Mouse (Mus musculus) T-helper 2 cell (primary cell): ENCODE measurements around the gene Inpp5k.

ENCODE experiments used
- in situ Hi-C: fragments of 300-600 bp; cut with MboI, MseI; formaldehyde crosslinking; loops from one replicate; pipeline ENCODE4 v1.15.1; 2025; ENCODE audit warnings: high pct_unique_total_duplicates

Inpp5k gene

DNA sequence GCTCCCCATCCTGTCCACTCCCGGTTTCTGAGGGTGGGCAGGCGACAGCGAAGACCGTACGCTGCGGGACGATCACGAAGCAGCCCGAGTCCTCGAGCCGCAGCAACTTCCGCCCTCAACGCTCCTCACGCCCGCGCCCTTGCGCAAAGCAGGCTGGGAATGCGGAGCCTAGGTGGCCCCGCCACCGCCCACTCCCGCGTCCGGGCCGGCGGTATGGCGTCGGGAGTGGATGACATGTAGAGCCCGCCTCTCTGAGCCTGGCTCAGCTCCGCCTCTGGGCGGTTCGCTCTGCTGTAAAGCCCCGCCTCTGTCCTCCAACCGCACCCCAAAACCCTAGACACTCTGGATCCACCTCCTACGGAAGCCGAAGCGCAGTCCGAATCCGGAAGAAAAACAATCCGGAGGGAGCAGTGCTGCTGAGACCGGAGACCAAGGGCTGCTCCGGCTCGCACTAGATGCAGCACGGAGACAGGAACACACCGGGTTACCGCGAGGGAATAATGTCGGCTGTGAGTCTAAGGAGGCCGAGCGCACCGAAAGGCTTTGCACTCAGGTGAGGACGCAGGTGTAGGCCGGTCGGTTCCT is at the start of gene Inpp5k:
Gene Inpp5k (plus strand): TSS at position 344 of the 585 bp plus-strand sequence.
- in situ Hi-C loops, result no loop called here

- in situ Hi-C loops, result no loop called here
These were observed 49.2 kb upstream of the Inpp5k start for GRCm38 (mm10) chr11:75581495-75582149.

DNA sequence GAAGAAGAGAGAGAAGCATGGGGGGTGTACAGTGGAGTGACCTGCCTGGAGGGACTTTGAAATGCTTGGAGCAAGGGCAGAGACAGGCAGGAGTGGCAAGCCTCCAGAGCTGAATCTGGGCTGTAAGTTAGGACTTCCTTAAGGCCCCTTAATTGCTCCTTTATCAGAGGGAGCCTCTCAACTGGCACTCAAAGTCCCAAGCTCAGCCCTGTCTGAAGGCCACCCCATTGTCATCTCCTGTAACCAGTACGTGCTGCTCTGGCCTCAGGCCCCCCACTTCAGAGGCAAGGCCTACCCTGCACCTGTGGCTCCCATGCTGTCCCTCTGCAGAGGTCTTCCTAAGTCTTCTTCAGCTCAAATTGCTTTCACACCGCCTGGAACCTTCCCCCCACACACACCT is 47.3 kb upstream of the Inpp5k start:
- in situ Hi-C loops, result no loop called here

DNA sequence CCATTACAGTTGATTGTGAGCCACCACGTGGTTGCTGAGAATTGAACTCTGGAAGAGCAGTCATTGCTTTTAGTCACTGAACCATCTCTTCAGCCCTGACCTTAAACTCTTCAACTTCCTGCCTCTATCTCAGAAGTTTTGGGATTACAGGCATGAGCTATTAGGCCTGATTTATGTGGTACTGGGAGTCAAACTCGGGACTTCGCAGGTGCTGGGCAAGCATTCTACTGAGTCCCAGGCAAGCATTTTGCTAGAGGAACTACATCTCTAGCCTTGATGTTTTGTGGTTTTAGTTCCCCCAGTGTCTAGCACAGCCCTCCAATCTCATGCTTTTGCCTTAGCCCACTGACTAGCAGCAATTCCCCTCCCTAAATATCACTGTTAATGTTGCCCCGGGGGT is 45.7 kb upstream of the Inpp5k start:
- in situ Hi-C loops, result no loop called here

- in situ Hi-C loops, result no loop called here
These were observed 44.8 kb upstream of the Inpp5k start for GRCm38 (mm10) chr11:75585978-75586377.

- in situ Hi-C loops, result no loop called here
These were observed 43.8 kb upstream of the Inpp5k start for GRCm38 (mm10) chr11:75586963-75587362.

DNA sequence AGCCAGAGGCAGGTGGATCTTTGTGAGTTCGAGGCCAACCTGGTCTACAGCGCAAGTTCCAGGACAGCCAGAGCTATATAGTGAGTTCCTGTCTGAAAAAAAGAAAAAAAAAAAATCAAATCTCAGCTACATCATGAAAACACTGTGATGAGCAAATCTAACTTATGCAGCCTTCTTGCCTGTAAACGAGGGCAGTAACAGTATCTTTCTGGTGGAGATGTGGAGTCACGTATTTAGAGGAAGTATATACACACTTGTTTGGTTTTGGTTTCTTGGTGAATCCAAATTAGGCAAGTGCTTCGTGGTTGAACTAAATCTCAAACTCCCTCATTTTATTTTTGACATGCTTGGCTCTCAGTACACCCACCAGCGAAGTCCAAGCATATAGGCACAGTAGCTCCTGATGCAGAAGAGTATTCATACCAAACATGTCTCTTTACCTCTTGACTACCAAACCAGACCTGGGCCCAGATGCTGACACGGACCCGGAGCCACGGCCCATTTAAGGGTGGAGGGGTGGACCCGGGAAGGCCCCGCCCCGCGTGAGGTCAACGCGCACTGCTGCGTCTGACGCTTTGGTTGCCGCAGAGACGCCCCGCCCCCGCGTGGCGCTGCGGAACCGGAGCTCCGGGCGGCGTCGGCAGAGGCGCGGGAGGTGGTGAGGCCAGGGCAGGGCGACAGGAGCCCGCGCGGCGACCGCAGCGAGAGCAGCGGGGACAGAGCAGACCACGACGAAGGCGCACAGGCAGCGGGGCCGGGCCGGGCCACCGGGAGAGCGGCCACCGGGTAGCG is 43.1 kb upstream of the Inpp5k start, which contains the start of gene Pitpna:
Gene Pitpna (plus strand): TSS at position 605 of the 792 bp plus-strand sequence.
- in situ Hi-C loops, result no loop called here

DNA sequence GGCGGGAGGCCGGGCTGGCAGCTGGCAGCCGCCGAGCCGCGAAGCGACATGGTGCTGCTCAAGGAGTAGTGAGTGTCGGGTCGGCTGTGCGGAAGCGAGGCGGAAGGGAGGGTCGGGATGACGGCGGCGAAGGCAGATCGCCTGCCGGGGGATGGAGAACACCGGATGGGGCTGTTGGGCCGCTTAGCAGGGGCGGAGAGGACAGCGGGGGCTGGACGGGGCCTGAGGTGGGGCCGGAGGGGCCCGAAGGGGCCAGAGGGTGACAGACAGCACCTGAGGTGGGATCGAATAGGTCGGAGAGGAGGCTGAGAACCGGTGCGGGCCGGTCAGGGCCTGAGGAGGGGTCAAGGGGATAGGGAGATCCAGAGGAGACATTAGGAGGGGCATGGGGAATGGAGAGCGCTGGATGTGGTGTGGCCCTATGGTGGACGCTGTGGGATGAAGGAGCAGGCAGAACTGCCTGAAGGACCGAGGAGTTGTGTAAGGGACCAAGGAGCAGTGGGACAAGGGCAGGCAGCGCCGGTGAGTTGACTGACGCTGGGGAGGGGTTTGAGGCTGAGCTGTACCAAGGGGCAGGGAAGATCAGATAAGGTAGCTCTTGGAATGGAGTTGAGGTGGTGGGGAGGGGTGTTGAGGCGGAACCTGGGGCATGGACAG is 42.4 kb upstream of the Inpp5k start:
- in situ Hi-C loops, result no loop called here

- in situ Hi-C loops, result no loop called here
These were observed 38.2 kb upstream of the Inpp5k start for GRCm38 (mm10) chr11:75592612-75593011.

DNA sequence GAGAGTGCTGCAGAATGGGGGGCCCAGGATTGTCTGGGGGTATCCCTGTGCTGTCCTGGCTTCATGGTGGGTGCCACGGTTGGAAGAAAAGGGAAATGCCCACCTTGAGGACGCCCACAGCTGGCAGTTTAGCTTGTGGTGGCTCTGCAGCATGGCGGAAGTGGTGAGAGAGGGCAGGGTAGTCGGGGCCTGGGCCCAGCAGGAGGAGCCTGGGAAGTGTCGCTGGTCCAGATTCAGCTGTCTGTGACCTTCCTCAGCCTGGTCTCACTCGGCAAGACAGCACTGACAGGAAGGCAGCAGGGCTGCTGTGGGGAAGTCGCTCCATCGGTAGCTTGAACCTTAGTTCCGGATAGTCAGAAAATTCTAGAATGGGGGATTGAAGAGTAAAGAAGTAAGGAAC is 36.4 kb upstream of the Inpp5k start:
- in situ Hi-C loops, result no loop called here

DNA sequence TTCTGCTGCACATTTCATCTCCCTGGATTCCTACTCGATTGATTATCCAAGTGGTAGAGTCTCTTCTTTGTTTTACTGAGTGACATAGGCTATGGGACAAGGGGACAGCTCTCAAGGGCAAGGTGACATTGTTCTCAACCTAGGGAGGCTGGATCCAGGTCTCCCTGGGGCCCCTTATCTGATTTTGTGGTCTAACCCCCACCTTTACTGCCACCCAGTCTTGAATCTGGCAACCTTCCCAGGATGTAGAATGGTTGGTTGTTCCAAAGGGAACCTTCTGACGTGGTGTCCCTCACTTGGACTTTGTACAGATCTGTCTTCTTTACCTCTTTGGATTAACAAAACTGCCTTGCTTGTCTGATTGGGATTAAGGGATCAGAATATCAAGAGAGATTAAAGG is 35.4 kb upstream of the Inpp5k start:
- in situ Hi-C loops, result loop anchor here (5.0 kb wide), 1 partner anchor 887 kb away; no protein-coding TSS in a partner anchor

GRCm38 (mm10) chr11:75595816-75596215 is 35.0 kb upstream of the Inpp5k start:
- in situ Hi-C loops, result loop anchor here (5.0 kb wide), 1 partner anchor 886 kb away; no protein-coding TSS in a partner anchor

DNA sequence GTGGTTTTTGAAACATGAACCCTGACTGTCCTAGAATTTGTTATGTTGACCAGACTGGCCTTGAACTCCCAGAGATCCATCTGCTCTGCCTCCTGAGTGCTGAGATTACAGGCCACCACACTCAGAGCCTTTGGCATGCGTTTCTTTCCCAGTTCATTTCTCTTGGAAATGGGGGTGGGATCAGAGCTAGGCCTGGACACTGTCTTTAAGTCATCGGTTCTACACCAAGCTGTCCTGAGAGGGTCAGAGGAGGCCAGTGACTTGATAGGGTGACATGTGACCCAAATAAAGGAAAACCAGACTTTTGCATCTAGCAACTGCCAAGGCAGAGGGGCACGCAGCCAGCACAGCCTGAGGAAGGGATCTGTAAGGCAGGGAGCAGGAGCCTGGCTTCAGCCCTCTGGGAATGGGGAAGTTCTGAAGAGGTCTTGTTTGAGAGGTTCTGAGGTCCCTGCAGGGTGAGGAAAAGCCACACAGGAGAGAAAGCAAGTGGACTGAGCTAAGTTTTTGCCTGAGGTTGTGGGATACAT is 34.0 kb upstream of the Inpp5k start:
- in situ Hi-C loops, result loop anchor here (5.0 kb wide), 1 partner anchor 886 kb away; no protein-coding TSS in a partner anchor

- in situ Hi-C loops, result loop anchor here (5.0 kb wide), 1 partner anchor 884 kb away; no protein-coding TSS in a partner anchor
These were observed 32.8 kb upstream of the Inpp5k start for GRCm38 (mm10) chr11:75598004-75598403.

DNA sequence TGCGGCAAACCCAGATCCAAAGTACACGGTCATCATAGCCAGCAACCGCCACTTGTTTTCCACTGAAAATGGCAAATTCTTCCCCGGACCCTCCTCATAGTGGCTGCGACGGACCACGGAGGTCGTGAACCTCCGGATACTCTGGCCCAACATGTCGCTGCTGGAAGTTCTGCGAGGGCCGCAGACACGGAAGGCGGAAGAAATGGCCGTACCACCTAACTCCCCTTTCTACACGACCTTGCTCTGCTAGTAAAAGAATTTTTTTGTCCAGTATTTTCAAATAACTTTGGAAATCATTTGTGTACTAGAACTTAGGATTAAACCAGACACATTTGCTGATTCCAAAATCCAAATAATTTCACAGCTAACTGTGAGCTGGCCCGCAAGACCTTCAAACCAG is 31.0 kb upstream of the Inpp5k start:
- in situ Hi-C loops, result loop anchor here (5.0 kb wide), 1 partner anchor 882 kb away; no protein-coding TSS in a partner anchor

DNA sequence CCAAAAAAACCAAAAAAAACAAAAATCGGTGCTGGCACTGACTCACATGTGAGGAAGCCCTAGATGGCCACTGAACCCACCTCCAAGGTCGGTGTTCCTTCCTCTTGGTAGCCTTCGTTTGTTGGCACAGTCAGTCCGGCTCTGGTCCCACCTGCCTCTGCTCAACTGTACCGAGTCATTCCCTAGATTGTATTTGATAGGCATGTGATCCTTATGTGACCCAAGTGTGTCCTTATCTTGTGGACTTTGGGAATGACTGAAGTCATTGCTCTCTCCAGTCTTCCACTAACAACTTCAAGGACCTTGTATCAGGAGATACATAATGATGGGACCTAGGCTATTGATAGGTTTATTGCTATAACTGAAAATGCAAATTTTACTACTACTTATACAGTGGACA is 26.0 kb upstream of the Inpp5k start:
- in situ Hi-C loops, result no loop called here

GRCm38 (mm10) chr11:75605318-75605717 is 25.5 kb upstream of the Inpp5k start:
- in situ Hi-C loops, result no loop called here

GRCm38 (mm10) chr11:75608776-75609175 is 22.0 kb upstream of the Inpp5k start:
- in situ Hi-C loops, result no loop called here

DNA sequence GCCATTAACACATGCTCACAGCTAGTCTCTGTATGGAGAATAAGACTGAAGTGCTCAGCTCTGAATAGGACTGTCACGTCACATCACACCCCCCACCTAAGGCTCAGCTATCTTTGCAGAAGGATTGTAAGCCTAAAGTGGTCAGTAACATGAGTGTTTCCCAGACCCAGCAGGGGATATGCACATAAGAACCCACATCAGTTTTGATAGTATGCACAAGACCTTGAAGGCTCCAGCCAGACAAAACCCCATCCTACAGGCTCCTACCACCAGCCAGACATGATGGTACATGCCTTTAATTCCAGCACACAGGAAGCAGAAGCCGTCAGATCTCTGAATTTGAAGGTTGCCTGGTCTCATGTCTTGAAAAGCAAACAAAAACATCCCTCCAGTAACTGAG is 20.8 kb upstream of the Inpp5k start:
- in situ Hi-C loops, result no loop called here

DNA sequence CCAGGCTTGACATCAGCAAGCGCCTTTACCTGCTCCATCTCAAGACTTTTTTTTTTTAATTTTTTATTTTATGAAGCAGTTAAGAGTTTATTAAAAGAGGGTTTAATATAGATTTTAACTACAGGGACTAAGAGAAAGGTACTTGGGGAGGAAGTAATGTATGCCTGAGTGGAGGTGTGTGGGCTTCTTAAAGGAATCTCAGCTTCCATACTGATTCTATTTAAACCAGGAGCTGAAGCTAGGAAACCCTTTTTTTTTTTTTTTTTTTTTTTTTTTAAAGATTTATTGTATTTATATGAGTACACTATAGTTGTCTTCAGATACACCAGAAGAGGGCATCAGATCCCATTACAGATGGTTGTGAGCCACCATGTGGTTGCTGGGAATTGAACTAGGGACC is 16.0 kb upstream of the Inpp5k start:
- in situ Hi-C loops, result no loop called here

DNA sequence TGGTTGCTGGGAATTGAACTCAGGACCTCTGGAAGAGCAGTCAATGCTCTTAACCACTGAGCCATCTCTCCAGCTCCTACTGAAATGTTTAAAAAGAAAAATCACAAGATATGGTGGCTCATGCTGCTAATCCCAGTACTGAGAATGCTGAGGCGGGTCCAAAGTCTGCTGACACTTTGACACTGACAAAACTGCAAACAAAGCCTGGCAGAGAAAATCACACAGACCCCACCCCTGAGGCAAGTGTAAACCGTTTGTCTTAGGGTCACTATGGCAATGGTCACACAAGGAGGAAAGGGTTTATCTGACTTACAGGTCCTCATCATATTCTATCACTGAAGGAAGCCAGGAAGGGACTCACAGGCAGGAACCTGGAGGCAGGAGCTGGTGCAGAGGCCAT is 15.2 kb upstream of the Inpp5k start:
- in situ Hi-C loops, result no loop called here

- in situ Hi-C loops, result no loop called here
These were observed 11.7 kb upstream of the Inpp5k start for GRCm38 (mm10) chr11:75619133-75619532.
